Mouse (Mus musculus): ENCODE measurements at regions not wholly inside any gene's neighbourhood (a gene's known extent, or its start where the extent isn't known, plus 50 kb on each side); places are given as distances from the start of the nearest gene placed in this dataset.

GRCm38 (mm10) chr5:53384026-53384425 lies 81.9 kb upstream of the Rbpj start:
- DNase-seq = no peak

- no peak for DNase-seq
These were observed 80.3 kb upstream of the Rbpj start for GRCm38 (mm10) chr5:53385513-53386148.

GRCm38 (mm10) chr5:53393571-53393970 lies 72.4 kb upstream of the Rbpj start:
- no peak for DNase-seq

- DNase-seq = no peak
These were observed 71.4 kb upstream of the Rbpj start for GRCm38 (mm10) chr5:53394560-53394959.

- DNase-seq = no peak
These were observed 67.4 kb upstream of the Rbpj start for GRCm38 (mm10) chr5:53398428-53399058.

- no peak for DNase-seq
These were observed 64.9 kb upstream of the Rbpj start for GRCm38 (mm10) chr5:53401093-53401492.

GRCm38 (mm10) chr5:53402022-53402421 lies 63.9 kb upstream of the Rbpj start:
- DNase-seq = no peak

- DNase-seq = peak; percentile 13
These were observed 63.3 kb upstream of the Rbpj start for GRCm38 (mm10) chr5:53402619-53403151.

- DNase-seq = no peak
These were observed 60.0 kb upstream of the Rbpj start for GRCm38 (mm10) chr5:53405929-53406328.

- DNase-seq = no peak
These were observed 58.3 kb upstream of the Rbpj start for GRCm38 (mm10) chr5:53407646-53408045.

- DNase-seq = no peak
These were observed 57.7 kb upstream of the Rbpj start for GRCm38 (mm10) chr5:53408235-53408634.

- DNase-seq = no peak
These were observed 56.2 kb upstream of the Rbpj start for GRCm38 (mm10) chr5:53409740-53410139.

- DNase-seq = no peak
These were observed 53.4 kb upstream of the Rbpj start for GRCm38 (mm10) chr5:53412391-53413075.

- no peak for DNase-seq
These were observed 52.3 kb upstream of the Rbpj start for GRCm38 (mm10) chr5:53413677-53414076.

- no peak for DNase-seq
These were observed 50.5 kb upstream of the Rbpj start for GRCm38 (mm10) chr5:53415472-53415871.

All from liver (tissue).